Mouse (Mus musculus): ENCODE results near the gene Rbp4.

The Rbp4 gene

DNA sequence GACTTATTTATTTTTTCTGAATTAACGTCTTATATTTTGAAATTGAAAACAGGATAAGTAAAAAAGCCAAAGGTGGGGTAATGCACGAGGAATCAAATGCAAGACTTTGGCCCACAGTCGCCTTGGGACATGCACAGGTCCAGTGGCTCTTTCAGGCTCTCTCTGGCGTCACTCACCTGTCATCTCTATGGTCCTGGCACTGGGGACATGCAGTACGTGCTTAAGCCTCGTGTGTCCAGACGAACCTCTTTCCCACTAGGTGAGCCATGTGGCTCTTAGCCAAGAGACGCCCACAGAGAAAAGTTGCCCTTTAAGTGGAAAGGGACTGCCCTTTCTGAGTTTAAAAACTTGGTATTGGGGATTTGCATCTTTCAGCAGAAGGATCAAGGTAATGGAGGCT, 35.7 kb downstream of the Rbp4 start:
- DNase-seq, result no peak

DNA sequence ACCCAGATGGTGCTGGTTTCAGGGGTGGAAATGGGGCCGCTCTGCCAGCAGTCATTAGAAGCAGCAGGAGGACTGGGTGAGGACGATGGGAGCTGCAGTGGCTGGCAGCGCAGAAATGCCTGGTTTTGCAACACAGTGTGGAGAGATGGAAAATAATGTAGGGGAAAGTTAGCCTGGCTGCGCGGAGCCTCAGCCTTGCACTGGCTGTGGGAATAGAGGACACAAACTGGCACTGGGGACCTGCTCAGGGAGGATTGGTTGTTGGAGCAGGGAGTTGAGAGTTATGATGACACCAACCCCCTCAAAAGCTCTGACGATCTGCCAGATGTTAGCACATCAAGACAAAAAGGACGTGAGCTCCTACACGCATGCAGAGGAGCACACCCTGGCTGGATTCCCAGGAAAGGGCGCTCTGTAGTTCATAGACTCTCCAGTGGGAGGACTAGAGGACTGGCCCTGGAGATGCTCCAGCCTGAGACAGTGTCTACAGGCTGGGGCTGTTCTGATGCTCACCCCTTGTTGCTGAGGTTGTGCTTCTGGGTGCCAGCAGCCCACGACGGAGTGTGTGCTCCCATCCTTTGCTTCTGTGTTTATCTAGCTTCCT, 38.0 kb downstream of the Rbp4 start:
- DNase-seq, result peak; percentile 70 to 78

DNA sequence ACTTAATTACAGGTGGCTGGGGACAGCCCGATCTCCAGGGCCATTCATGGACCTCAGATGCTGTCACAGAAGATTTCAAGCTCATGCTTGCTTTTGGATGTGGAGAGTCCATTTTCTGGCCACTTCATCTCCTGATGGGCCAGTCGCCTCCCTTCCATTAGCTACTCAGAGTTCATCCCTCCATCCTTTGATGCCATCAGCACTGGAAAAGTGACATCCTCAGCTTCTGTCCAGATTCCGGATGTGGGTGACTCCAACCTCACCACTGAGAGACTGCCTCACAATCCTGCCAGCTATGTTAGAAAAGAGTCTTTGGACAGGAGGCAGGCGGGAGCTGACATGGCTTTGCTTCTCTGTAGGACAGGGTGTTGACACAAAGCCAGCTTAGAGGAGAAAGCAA, 39.2 kb downstream of the Rbp4 start:
- DNase-seq, result peak in 1 of 2 experiments; percentile 9

DNA sequence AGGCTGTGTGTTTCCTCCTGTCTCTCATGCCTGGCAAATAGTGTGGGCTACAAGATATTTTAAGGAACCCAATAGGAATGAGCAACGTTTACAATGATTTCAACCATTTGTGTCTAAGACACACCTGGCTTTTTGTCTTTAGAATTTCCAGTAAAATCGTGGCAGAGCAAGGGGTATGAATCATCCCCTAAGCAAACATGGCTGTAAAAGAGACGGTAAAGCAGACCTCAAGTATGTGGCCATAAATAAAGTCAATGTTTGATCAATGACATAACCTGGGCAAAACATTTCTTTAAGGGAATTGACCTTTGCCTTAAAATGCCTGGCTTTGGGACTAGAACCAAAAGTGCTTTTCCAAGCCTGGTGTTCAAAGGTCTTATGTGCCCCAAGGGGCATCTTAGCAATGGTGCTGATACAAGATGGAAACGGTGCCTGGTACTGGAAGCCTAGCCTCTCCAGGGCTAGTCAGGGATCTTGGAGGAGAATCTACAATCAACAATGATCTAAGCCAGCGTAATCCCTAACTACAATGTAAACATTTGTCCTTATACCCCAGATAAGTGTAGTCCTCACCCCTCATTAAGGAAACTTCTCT, 42.1 kb downstream of the Rbp4 start:
- DNase-seq, result no peak

DNA sequence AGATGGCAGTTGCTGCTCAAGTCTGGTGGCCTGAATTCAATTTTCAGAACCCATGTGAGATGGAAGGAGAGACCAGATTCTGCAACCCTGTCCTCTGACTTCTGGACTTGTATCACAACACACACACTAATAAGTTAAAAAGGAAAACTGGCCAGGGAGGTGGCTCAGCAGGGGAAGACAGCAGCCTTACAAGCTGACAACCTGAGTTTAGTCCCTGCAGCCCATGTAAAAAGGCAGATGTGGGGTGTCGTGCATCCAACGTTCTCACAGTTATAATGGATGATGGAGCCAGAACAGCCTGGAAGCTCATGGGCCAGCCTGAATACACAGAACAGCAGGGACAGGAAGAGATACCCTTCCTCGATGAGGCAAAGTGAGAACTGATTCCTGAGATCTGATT, 43.7 kb downstream of the Rbp4 start:
- DNase-seq, result no peak

DNA sequence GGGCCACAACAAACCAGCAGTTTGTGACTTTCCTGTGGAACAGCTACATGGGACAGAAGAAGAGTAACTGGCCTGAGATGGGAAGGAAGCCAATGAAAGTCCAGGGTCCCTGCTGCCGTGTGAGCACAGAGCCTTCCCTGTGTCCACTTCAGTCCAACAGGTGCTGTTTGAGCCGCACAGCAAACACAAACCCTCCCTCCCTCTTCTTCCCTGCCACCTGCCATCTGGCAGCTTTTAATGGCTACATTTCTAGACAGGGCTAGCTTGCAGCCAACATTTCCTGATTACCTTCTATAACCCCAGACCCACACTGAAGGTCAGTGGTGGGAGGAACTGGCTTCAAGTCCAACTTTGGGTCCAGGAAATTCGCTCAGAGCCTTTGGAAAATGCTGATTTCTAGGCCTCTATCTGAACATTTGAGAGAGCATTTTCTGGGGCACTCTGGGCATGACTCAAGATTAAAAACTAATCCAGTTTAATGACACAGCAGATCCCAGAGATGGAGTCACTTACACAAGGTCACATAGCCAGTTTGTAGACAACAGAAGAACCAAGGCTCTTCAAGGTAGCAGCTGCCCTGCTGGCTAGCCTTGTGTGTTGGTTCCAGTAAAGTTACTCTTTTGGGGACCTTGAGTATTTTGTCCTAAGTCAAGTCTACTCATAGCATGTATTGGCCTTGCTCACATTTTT, 47.1 kb downstream of the Rbp4 start:
- DNase-seq, result peak; percentile 57 to 73

DNA sequence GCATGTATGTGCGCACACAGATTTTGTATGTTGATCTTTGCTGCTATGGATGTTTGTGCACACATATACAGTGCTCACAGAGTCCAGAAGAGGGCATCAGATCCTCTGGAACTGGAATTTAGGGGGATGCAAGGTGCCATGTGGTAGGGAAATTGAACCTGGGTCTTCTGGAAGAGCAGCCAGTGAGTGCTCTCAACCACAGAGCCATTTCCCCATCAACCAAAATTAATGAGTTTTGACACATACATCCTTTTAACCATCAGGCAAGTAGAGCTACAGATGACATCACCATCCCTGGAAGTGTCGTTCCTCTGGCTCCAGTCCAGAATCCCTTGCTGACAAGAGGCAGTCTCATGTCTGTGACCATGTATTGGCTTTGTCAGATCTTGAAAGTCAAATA, 48.8 kb downstream of the Rbp4 start:
- peak; percentile 86 to 90 for DNase-seq

DNA sequence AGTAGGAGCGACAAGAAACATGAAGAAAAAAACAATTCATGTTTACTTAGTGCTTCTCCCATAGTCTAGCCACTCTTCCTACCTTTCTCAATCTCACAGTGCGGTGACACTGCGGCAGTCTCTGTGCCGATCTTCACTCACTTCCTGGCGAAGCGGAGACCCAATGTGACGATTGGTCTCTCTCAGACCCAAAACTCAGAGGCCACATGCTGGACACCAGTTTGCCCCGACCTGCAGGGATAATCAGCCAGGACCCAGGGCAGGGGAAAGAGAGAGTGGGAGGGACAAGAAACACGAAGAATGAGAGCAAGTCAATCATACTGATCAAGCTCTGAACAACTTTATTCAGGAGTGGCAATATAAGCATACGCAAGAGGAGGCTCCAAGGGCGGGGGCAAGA, 50.0 kb downstream of the Rbp4 start:
- DNase-seq, result no peak

DNA sequence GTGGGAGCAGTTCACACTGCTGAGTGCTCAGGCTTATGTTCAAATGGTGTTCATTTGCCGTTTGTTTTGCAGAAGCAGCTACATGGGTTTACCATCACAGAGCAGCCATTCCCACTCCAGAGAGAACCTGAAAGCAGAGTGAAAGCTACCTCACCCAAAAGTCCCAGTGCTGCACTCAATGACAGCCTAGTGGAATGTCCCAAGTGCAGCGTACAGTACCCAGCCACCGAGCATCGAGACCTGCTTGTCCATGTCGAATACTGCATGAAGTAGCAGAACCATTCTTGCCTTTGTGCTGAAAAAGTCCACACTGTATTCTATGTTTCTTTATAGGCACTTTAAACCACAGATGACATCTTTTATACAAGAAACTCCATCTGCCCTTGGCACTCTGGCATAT, 51.9 kb downstream of the Rbp4 start:
- DNase-seq, result no peak
